Mouse (Mus musculus) splenic B cell, adult 2 months (primary cell): Measurements from ENCODE around the gene Harbi1.
A peak's percentile ranks its signal among the peaks of the same experiment; 100 is the strongest.

Source experiments
- DNase-seq: peaks from one replicate; pipeline ENCODE4 v3.0.0-alpha.2; 2011; ENCODE audit warnings: low read depth, low spot score
- H3K27me3 ChIP-seq: 2 replicates; pipeline ENCODE4 v1.6.1; 2012; ENCODE audit warnings: mild to moderate bottlenecking, low read length, moderate library complexity, mixed read lengths; ENCODE audit not compliant: control insufficient read depth, poor library complexity, insufficient read depth, severe bottlenecking
- H3K36me3 ChIP-seq: 2 replicates; pipeline ENCODE4 v1.6.1; 2012; ENCODE audit warnings: mild to moderate bottlenecking, low read length, moderate library complexity, mixed read lengths; ENCODE audit not compliant: control insufficient read depth, poor library complexity, insufficient read depth, severe bottlenecking

The Harbi1 gene

GRCm38 (mm10) chr2:91710272-91711234, at the start of gene Harbi1, which contains the start of gene Atg13:
Gene Harbi1, plus strand, starts transcription at chr2:91710852.
Gene Atg13, minus strand, starts transcription at chr2:91710576.
- no peaks in the 10 kb centered on the region; the same call in 1 of the 2 replicates for H3K36me3 ChIP-seq
- DNase-seq: peak; percentile 95

GRCm38 (mm10) chr2:91660981-91661380, 49.7 kb upstream of the Harbi1 start:
- no peak for DNase-seq
- peaks cover 4% of the 10 kb centered on the region for H3K36me3 ChIP-seq
- H3K27me3 ChIP-seq: no peaks in the 10 kb centered on the region

More at GRCm38 (mm10) chr2:91710272-91711234, at the start of gene Harbi1, which contains the start of gene Atg13:
- no peaks in the 10 kb centered on the region for H3K27me3 ChIP-seq

- no peak for DNase-seq
- peaks cover 9% of the 10 kb centered on the region for H3K36me3 ChIP-seq
- H3K27me3 ChIP-seq: no peaks in the 10 kb centered on the region
Measured at GRCm38 (mm10) chr2:91664780-91665179, 45.9 kb upstream of the Harbi1 start.

GRCm38 (mm10) chr2:91666386-91666910, 44.2 kb upstream of the Harbi1 start:
- no peak for DNase-seq
- Histone ChIP-seq H3K27me3 (no peaks in the 10 kb centered on the region), H3K36me3 (peaks cover 8% of the 10 kb centered on the region)

GRCm38 (mm10) chr2:91667747-91668146, 42.9 kb upstream of the Harbi1 start:
- DNase-seq: no peak
- H3K27me3 ChIP-seq: no peaks in the 10 kb centered on the region
- peaks cover 6% of the 10 kb centered on the region for H3K36me3 ChIP-seq

- no peak for DNase-seq
- Histone ChIP-seq H3K27me3 (no peaks in the 10 kb centered on the region), H3K36me3 (peaks cover 8% of the 10 kb centered on the region)
Measured at GRCm38 (mm10) chr2:91669326-91669725, 41.3 kb upstream of the Harbi1 start.

- peaks cover 8% of the 10 kb centered on the region for H3K36me3 ChIP-seq
- no peak for DNase-seq
Measured at GRCm38 (mm10) chr2:91670038-91670437, 40.6 kb upstream of the Harbi1 start.

GRCm38 (mm10) chr2:91673587-91673986, 37.1 kb upstream of the Harbi1 start:
- Histone ChIP-seq H3K27me3 (no peaks in the 10 kb centered on the region), H3K36me3 (peaks cover 19% of the 10 kb centered on the region)
- DNase-seq: no peak

More at GRCm38 (mm10) chr2:91670038-91670437, 40.6 kb upstream of the Harbi1 start:
- no peaks in the 10 kb centered on the region for H3K27me3 ChIP-seq

- no peak for DNase-seq
- no peaks in the 10 kb centered on the region for H3K27me3 ChIP-seq
Measured at GRCm38 (mm10) chr2:91674895-91675294, 35.8 kb upstream of the Harbi1 start.

GRCm38 (mm10) chr2:91676420-91676819, 34.2 kb upstream of the Harbi1 start:
- peaks cover 17% of the 10 kb centered on the region for H3K36me3 ChIP-seq
- DNase-seq: no peak
- H3K27me3 ChIP-seq: no peaks in the 10 kb centered on the region

More at GRCm38 (mm10) chr2:91674895-91675294, 35.8 kb upstream of the Harbi1 start:
- H3K36me3 ChIP-seq: peaks cover 17% of the 10 kb centered on the region

- Histone ChIP-seq H3K27me3 (no peaks in the 10 kb centered on the region), H3K36me3 (peaks cover 18% of the 10 kb centered on the region)
- no peak for DNase-seq
Measured at GRCm38 (mm10) chr2:91676961-91677360, 33.7 kb upstream of the Harbi1 start.

- H3K36me3 ChIP-seq: peaks cover 12% of the 10 kb centered on the region
- H3K27me3 ChIP-seq: no peaks in the 10 kb centered on the region
- peak; percentile 33 for DNase-seq
Measured at GRCm38 (mm10) chr2:91682850-91683249, 27.8 kb upstream of the Harbi1 start.

- DNase-seq: no peak
- Histone ChIP-seq H3K27me3 (no peaks in the 10 kb centered on the region), H3K36me3 (peaks cover 5% of the 10 kb centered on the region)
Measured at GRCm38 (mm10) chr2:91683919-91684318, 26.7 kb upstream of the Harbi1 start.

GRCm38 (mm10) chr2:91689452-91689851, 21.2 kb upstream of the Harbi1 start:
- no peak for DNase-seq
- H3K36me3 ChIP-seq: peaks cover 7% of the 10 kb centered on the region
- no peaks in the 10 kb centered on the region for H3K27me3 ChIP-seq
